Mouse (Mus musculus) embryo, embryonic 11.5 days (tissue): Measurements from ENCODE around the gene Tmem164.

Experiments used
- DNase-seq: peaks from one replicate; pipeline ENCODE4 v3.0.0-alpha.2; 2012; ENCODE audit warnings: low read depth, low spot score

The Tmem164 gene

DNA sequence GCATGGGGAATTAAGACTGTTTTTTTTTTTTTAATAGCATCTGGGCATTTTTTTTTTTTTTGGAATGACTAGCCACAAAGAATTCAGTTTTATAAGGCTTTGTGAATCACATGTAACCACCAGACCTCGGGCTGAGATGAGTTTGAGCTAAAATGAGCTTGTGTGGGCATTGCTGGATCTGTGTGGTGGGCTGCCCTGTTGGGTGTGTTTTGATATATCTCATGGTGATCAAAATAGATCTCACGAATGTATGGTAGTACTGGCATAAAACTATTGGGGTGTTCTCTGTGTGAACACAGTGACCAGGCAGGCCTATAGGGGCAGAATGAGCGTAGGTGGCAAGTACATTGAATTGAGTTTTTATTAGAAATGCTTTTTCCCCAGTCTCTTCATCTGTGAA is 67.4 kb downstream of the Tmem164 start:
- DNase-seq = no peak

DNA sequence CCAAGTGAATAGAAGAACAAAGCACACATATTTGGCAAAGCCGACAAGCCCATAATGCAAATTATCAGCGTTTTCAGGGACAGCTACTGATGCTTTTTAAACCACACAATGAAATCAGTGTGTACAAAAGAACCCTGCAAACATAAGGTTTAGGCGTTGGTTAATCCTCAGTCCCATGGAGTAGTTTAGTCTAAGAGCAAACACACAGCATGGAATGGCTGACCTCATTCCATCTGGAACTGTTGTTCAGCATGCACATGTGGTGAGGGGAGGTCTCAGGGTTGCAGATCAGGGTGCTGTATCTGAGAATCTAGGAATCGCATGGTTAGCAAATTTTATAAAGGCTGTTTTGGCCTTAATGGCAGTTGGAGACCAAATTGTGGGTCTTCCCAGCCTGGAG is 69.6 kb downstream of the Tmem164 start:
- DNase-seq = no peak

DNA sequence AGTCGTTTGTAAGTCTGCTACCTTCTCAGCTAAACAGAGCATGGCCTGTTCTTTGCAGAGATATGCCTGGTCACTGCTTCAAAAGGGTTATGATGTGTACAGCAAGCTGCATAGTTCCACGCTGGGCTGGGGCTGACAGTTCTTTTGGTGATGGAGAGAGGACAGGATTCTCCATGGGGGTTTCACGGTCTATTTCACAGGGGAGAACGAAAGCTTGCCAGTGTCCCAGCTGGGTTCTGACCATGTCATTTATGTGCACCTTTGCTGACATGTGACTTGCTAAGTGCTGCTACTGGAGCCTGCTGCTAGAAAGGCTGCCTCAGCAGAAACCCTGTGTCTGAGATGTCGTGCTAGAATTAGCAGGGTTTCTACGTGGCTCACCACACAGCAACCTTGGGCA is 74.3 kb downstream of the Tmem164 start:
- DNase-seq = no peak

DNA sequence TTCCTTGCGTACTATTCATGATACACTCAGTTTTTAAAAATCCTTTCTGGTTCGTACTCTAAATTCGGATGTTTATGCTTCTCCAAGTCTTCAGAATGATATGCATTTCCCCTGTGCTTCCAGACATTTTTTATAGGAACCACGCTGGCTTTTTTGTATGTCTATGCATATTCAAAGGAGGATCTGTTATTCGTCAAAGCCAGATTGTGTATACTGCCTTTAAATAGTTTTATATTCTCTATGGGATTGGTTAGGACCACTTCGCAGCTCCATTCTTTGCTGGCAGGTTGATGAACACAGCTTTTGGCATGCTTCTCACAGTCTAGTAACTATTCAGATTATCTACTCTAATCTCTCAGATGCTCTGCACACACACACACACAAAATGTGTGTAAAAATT is 79.2 kb downstream of the Tmem164 start:
- no peak for DNase-seq

GRCm38 (mm10) chrX:142763337-142763736 is 82.1 kb downstream of the Tmem164 start:
- no peak for DNase-seq

DNA sequence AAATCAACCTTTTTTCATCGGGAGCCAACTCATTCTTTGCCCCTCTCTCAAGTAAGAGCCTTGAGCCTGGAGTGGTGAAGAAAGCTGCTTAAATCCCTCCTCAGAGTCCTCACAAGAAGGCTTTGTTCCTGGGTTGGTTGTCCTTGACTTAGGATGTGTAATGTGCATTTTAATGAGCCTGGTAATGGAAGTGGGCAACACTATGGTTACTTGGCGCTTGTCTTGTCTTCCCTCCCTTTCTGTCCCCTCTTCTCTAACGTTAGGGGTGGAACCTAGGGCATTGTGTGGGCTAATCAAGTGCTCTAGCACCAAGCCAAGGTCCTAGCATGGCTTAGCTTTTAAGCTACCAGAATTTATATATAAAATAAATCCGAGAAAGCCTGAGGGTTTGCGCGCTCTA is 88.5 kb downstream of the Tmem164 start:
- DNase-seq = no peak

DNA sequence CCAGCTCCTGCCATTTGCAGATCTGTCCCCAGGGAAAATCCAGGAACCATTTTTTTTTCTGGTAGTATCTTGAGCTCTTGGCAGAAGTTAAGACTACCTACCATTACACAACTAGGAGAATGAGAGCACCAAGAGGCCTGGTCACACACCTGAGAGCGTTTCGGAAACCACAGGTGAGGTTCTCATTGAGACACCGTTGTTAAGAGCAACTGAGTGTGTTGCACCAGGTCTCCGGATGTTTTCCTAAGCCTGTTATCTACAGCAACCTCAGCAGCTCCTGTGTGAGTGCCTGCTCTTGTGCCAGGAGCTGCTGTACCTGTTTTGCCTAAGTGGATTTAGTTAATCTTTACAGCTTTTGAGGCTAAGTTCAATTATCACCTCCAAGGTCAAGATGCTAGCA is 92.5 kb downstream of the Tmem164 start:
- no peak for DNase-seq

- no peak for DNase-seq
Observed at GRCm38 (mm10) chrX:142776131-142776530, 94.9 kb downstream of the Tmem164 start.

DNA sequence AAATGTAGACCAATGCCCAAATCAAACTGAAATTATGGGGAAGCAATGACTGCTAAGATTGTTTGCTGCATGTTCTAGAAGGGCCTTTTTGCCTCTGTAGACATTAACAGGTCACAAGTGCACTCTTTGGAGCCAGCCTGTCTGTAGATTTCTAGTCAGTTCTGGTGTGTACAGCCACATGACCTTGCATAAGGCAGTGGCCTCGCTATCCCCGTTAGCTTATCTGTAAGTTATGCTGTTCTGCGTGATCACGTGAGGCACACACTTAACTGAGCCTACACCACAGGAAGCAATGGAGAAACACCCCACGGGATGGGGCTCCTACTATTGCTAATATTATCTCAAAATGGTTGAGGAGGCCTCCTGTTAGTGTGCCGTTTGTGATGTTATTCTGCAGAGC is 97.4 kb downstream of the Tmem164 start:
- DNase-seq = no peak

- no peak for DNase-seq
Observed at GRCm38 (mm10) chrX:142786160-142787052, 105.2 kb downstream of the Tmem164 start.

DNA sequence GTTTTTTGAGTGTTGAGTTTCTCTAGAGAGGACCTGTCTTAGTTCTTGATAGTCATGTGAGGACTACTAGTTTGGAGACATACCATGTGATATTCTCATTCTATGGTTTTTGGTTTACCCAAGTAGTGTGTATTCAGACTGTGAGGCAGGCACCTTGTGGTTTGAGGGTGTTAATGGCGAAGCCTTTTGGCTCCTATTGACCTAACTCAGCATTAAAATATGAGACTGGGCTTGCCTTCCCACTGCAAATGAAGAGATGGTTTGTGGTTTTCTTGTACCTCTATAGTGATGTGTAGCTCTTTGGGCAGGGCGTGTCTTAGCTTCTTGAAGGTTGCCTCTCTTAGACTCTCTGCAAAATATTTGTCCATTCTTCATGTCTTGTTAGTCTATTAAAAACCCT is 111.0 kb downstream of the Tmem164 start:
- DNase-seq = no peak

- DNase-seq = no peak
Observed at GRCm38 (mm10) chrX:142794069-142794610, 112.9 kb downstream of the Tmem164 start.

DNA sequence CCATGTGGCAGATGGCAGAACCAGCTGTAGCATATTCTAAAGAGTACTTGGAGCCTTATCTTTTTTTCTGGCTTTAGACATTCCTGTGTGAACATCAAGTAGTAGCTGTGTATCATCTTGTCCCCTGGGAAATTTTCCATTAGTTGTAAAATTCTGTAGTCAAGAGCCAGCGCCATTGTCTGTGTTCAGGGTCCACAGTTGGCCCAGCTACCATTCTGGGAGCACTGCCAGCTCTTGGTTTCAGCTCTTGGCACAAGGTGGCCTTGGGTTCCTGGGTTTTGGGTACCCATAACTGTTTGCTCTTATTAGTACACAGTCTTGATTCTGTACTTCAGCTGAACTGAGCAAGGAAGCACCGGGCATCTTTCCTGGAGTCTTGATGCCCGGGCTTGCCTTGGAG is 123.4 kb downstream of the Tmem164 start:
- no peak for DNase-seq

GRCm38 (mm10) chrX:142806126-142806525 is 124.9 kb downstream of the Tmem164 start:
- no peak for DNase-seq

- no peak for DNase-seq
Observed at GRCm38 (mm10) chrX:142806620-142807061, 125.4 kb downstream of the Tmem164 start.

- no peak for DNase-seq
Observed at GRCm38 (mm10) chrX:142808411-142808810, 127.2 kb downstream of the Tmem164 start.

GRCm38 (mm10) chrX:142813146-142813545 is 131.9 kb downstream of the Tmem164 start:
- DNase-seq = no peak

GRCm38 (mm10) chrX:142818057-142818682 is 137.0 kb downstream of the Tmem164 start:
- no peak for DNase-seq

GRCm38 (mm10) chrX:142821239-142821638 is 140.0 kb downstream of the Tmem164 start:
- DNase-seq = no peak

DNA sequence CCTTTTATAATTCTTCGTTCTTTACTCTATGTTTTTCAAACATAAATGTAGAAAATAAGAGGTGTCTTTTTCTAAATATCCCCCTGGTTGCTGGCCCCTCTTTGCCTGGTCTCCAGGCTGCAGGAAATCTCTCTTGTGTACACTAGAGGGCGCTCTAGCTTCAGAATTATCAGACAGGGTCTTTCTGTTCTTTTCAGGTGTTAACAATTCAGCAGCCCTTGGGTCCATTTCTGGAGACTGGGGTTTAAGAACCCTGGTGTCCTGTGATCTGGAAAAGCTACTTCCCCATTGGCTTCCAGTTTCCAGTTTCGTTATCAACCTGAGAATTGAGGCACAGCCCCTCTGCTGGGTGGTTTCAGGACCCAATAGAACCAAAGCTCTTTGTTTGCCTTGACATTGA is 140.6 kb downstream of the Tmem164 start:
- DNase-seq = no peak

DNA sequence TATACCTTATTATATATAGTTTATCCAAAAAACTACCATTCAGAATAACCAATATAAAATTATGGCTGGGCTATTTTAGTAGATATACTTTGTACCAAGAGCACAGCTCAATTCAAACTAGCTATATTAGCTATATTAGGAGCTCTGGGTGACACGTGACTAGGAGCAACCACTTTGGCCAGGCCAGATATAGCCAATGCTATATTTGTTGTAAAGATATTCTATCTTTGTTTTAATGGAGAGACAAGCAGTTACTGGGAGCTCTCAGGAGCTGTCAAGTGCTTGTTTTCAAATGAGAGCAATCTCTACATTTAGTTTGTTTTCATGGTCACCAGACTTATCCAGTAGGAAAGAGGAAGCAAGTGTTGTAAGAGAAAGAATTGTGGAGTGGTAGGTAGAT is 144.1 kb downstream of the Tmem164 start:
- no peak for DNase-seq

DNA sequence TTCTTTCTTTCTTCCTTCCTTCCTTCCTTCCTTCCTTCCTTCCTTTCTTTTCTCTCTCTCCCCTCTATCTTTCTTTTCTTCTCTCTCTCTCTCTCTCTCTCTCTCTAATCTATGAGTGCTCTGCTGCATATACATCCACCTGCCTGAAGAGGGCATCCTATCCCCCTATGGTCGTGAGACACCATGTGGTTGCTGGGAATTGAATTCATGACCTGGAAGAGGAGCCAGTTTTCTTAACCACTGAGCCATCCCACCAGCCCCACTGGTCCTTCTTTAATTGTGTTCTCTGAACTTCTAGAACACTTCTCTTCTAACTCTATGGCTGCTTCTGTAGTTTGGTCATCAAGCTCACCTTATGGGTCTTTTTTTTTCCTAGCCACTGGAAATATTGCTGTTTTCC is 146.4 kb downstream of the Tmem164 start:
- no peak for DNase-seq
